Mouse (Mus musculus): ENCODE data around the gene Gm10840. TPM values are rescaled to one million over a fixed set of nuclear protein-coding genes. Genes with fewer than 3 reads are reported as not detected.
A peak's percentile ranks its signal among the peaks of the same experiment; 100 is the strongest.
"Not testable (repeated sequence)": the region's sequence is repeated elsewhere in the genome, so short reads cannot be mapped to it uniquely, and the experiment has no call there.

Gm10840 gene
- polyA plus RNA-seq, 1 experiment from 2014 or later: 0.78 TPM

DNA sequence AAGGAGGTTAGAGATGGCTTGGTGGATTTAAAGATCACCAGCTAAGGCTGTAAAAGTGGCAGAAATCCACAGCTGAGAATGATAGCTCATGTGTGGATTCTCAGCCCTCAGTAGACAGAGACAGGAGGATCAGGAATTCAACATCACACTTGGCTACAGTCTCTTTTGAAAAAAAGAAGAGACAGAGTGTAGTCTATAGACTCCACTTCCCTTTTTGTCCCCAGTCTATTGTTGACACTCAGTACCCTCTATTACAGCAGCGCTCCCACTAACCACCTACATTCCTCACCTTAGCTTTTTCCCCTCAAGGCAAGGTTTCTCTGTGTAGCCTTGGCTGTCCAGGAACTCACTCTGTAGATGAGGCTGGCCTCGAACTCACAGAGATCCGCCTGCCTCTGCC is 31.1 kb downstream of the Gm10840 start:
- Histone ChIP-seq H3K4me2 (replicated peaks) (no peak overlapping the region), H3K9ac (replicated peaks) (no peak overlapping the region), H3K4me3 (no peak overlapping the region), H3K36me3 (peaks cover 9% of the 10 kb centered on the region), H3K27me3 (no peaks in the 10 kb centered on the region), H3K27ac (replicated peaks) (no peak overlapping the region), H3K4me1 (peaks cover 10% of the 10 kb centered on the region), H3K9me3 (no peaks in the 10 kb centered on the region)
- 95% methylated on average over 3 of the region's 3 CpGs for WGBS
- no peak for ATAC-seq (ENCODE audit: low FRiP score, low read depth)

DNA sequence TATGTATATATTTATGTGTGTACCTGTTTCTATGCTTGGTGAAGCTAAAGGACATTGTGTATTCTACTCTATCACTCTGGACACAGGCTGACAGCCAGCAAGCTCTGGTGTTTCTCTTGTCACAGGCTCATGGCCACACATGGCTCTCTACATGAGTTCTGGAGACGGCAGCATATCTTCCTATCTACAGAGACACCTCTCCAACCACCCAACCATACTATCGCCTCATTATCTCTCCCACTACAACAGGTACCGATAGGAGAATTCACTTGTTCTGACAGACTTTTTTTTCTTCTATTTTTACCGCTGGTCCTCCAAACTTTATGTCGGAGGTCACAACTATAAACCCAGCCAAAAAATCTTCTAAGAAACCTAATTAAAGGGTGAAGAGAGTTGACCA is 31.6 kb downstream of the Gm10840 start:
- no peak overlapping the region for H3K27ac ChIP-seq (replicated peaks)
- no peak for ATAC-seq (ENCODE audit: low FRiP score, low read depth)
- no peak overlapping the region for H3K4me3 ChIP-seq
- peaks cover 14% of the 10 kb centered on the region for H3K36me3 ChIP-seq
- peaks cover 10% of the 10 kb centered on the region for H3K4me1 ChIP-seq
- 96% methylated on average over 5 of the region's 5 CpGs for WGBS
- peak overlapping the region; percentile 74 for H3K4me2 ChIP-seq (replicated peaks)
- peak overlapping the region; percentile 77; the same call in 1 of the 2 replicates for H3K9ac ChIP-seq (replicated peaks)
- no peaks in the 10 kb centered on the region for H3K27me3 ChIP-seq
- H3K9me3 ChIP-seq: no peaks in the 10 kb centered on the region

DNA sequence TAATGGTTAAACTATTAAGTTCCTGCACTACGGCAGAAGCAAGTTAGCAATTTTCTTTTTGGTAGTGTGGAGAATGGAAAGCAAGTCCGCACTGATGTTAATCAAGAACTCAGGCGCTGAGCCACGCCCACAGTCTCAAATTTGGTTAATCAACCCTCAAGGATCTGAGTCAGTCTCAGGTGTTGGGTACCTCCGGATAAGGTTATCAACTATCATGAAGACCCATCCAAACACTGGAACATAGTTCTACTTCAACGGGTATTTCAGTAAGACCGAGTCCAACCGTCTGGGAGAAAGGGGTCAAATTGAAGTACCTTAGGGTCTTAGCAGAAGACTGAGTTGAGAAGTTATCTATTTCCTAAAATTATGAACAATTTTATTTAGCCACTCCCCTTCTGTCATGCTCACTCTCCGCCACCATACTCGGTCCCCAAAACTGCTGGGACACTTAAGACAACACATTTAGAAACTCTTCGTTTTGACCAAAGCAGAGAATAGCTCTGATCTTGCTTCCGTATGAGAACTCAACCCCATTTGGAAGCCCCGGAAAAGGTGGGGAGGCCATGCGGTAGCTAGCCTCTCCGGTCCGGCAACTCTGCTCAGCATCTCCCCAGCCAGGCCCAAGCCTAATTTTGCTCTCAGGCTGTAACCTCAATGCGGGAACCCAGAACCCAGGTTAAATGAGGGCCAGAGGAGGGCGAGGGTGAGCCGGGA is 32.2 kb downstream of the Gm10840 start:
- no peak; the same call in 1 of the 2 replicates for ATAC-seq (ENCODE audit: low FRiP score, low read depth)
- peak overlapping the region; percentile 88 for H3K27ac ChIP-seq (replicated peaks)
- peak overlapping the region; percentile 74 for H3K4me2 ChIP-seq (replicated peaks)
- H3K9me3 ChIP-seq: no peaks in the 10 kb centered on the region
- 13% methylated on average over 19 of the region's 19 CpGs for WGBS
- peak overlapping the region; percentile 77 for H3K9ac ChIP-seq (replicated peaks)
- H3K27me3 ChIP-seq: no peaks in the 10 kb centered on the region
- peaks cover 10% of the 10 kb centered on the region for H3K4me1 ChIP-seq
- H3K36me3 ChIP-seq: peaks cover 20% of the 10 kb centered on the region
- peak overlapping the region; percentile 76 for H3K4me3 ChIP-seq

DNA sequence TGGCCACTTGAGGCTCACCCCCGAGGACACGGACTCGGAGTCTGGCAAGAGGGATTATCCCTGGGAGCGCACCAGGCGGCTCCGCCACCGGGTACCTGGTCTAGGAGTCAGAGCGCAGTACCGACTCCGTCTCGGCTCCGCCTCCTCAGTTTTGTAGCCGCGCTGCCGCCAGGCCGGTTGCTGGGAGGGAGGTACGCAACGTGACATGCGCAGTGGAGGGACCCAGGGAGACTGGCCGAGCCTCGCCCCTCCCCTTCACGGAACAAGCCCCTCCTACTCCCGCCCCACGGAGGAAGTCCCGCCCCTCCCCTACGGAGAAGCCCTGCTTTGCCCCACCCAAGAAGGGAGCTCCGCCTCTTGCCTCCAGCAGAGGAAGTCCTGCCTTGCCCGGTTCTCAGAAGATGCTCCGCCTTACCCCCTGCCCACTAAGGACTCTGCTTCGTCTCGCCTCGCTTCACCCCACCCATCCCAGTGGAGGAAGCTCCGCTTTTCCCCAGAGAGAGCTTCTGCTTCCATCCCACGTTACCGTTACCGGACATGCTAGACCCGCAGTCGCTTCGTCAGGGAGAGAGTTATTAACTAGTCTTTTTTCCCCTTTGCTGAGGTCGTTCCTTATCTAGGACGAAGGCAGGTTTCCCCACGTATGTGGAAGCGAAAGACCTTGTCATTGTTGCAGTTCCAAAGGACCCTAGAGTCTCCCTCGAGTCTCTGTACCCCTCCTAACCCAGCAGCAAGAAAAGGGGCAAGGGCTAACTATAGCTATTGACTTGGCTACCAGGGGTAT is 32.9 kb downstream of the Gm10840 start:
- Histone ChIP-seq H3K4me2 (replicated peaks) (peak overlapping the region; percentile 74), H3K4me1 (peaks cover 10% of the 10 kb centered on the region), H3K4me3 (peak overlapping the region; percentile 76), H3K36me3 (peaks cover 28% of the 10 kb centered on the region), H3K9ac (replicated peaks) (peak overlapping the region; percentile 77), H3K9me3 (no peaks in the 10 kb centered on the region), H3K27me3 (no peaks in the 10 kb centered on the region), H3K27ac (replicated peaks) (peak overlapping the region; percentile 88)
- WGBS: under 1% methylated on average over 44 of the region's 44 CpGs
- ATAC-seq (ENCODE audit: low FRiP score, low read depth): peak; percentile 96

DNA sequence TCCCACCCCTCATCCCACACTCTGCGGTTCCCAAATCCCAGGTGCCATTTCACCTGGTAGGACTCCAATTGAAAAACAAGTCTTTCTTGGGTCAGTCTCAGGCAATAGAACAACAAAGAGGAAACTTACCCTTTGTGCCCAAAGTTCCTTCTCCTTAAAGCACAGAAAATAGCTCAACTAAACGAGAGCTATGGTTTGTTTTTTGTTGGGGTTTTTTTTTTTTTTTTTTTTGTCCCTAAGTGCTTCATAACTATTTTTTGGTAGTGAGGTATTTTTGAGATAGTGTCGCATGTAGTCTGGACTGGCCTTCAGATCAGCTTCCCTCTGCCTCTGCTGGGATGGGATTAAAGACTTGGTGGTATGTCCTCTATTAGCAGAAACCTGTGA is 33.5 kb downstream of the Gm10840 start:
- 37% methylated on average over 3 of the region's 3 CpGs for WGBS

DNA sequence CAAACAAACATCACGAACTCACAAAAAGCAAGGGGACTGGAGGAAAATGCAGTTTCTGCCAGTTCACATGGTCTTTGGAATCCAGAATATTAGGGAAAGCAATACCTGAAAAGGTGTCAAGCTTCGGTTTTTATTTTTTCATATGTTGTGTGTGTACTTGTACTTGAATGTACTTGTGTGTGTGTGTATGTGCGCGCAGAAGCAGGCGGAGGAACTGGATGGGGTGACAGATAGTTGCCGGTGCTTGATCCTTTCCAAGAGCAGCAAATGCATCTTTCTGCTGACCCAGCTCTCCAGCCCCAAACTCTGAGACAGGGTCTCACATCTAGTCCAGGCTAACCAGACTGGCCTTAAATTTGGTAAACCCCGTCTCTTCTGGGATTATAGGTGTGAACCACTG is 34.2 kb downstream of the Gm10840 start:
- H3K9ac ChIP-seq (replicated peaks): no peak overlapping the region
- 93% methylated on average over 7 of the region's 7 CpGs for WGBS
- peaks cover 10% of the 10 kb centered on the region for H3K4me1 ChIP-seq
- no peak overlapping the region for H3K4me2 ChIP-seq (replicated peaks)
- H3K27me3 ChIP-seq: no peaks in the 10 kb centered on the region
- no peak overlapping the region for H3K27ac ChIP-seq (replicated peaks)
- peaks cover 29% of the 10 kb centered on the region for H3K36me3 ChIP-seq
- ATAC-seq (ENCODE audit: low FRiP score, low read depth): no peak
- H3K4me3 ChIP-seq: no peak overlapping the region
- H3K9me3 ChIP-seq: no peaks in the 10 kb centered on the region

More for the DNA sequence above, 33.5 kb downstream of the Gm10840 start:
- Histone ChIP-seq H3K27me3 (no peaks in the 10 kb centered on the region), H3K4me1 (peaks cover 10% of the 10 kb centered on the region), H3K9ac (replicated peaks) (peak overlapping the region; percentile 70), H3K4me2 (replicated peaks) (peak overlapping the region; percentile 74), H3K9me3 (no peaks in the 10 kb centered on the region), H3K27ac (replicated peaks) (peak overlapping the region; percentile 88), H3K36me3 (peaks cover 29% of the 10 kb centered on the region), H3K4me3 (peak overlapping the region; percentile 76)
- ATAC-seq (ENCODE audit: low FRiP score, low read depth): no peak

DNA sequence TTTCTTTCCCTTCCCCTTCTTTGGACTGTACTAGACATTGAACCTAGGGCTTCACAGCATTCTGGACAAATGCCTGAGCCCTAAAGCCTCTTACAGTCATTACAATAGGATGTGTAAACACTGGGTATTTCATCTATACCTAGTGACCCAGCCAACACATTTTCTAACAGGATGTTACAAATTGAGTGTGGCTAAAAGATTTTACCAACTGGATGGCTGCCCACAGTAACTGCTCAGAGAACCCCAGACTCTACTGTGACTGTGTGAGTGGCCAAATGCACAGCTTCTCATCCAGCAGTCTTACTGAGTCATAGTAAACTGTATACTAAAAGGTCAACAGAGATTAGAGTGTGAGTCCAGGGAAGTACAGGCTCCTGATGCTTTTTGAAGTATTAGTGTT is 34.7 kb downstream of the Gm10840 start:
- no peak for ATAC-seq (ENCODE audit: low FRiP score, low read depth)
- H3K4me3 ChIP-seq: no peak overlapping the region
- H3K36me3 ChIP-seq: peaks cover 29% of the 10 kb centered on the region
- H3K9me3 ChIP-seq: no peaks in the 10 kb centered on the region
- H3K27me3 ChIP-seq: no peaks in the 10 kb centered on the region
- no peak overlapping the region for H3K9ac ChIP-seq (replicated peaks)
- no peak overlapping the region for H3K27ac ChIP-seq (replicated peaks)
- H3K4me1 ChIP-seq: peaks cover 10% of the 10 kb centered on the region
- H3K4me2 ChIP-seq (replicated peaks): no peak overlapping the region

DNA sequence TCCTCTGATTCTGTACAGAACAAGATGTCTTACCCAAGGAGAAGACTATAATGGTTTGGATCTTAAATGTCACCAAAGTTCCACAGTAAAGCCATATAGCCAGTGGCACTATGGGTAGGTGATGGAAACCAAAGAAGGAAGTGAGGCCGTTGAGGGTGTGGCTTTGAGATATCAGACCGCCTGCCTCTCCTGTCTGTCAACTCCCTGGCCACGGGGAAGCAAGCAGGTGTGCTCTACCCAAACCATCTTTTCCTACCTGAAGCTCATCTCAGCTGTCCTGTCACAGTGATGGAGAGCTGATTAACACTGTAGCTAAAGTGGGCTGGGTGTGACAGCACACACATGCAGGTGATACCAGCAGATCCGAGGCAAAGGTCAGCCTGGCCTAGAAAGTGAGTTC is 37.6 kb downstream of the Gm10840 start:
- ATAC-seq (ENCODE audit: low FRiP score, low read depth): no peak
- H3K9ac ChIP-seq (replicated peaks): no peak overlapping the region
- WGBS: 96% methylated on average over 4 of the region's 4 CpGs
- no peak overlapping the region for H3K27ac ChIP-seq (replicated peaks)
- H3K9me3 ChIP-seq: no peaks in the 10 kb centered on the region
- peaks cover 3% of the 10 kb centered on the region; the same call in 1 of the 2 replicates for H3K4me1 ChIP-seq
- peaks cover 56% of the 10 kb centered on the region for H3K36me3 ChIP-seq
- no peaks in the 10 kb centered on the region for H3K27me3 ChIP-seq
- H3K4me3 ChIP-seq: no peak overlapping the region
- H3K4me2 ChIP-seq (replicated peaks): no peak overlapping the region

DNA sequence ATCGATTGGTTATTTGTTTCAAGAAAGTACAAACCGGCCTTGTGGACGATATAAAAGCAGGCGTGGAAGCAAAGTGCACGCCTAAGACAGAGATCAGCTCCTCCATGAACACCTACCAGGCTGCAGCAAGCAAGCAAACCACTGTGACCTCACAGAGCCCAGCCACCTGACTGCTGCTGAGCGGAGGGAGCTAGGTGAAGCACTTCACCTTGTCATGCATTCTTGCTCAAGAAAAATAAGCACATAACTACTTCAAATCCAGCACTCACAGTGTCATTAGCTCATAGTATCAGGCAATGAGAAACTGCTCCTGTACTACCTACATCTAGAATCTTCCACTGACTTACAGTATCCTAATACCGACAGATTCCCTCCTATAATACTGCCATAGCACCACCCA is 39.3 kb downstream of the Gm10840 start:
- not testable (repeated sequence) for H3K27me3 ChIP-seq; H3K27ac ChIP-seq (replicated peaks); ATAC-seq (ENCODE audit: low FRiP score, low read depth); H3K9ac ChIP-seq (replicated peaks); H3K4me3 ChIP-seq; H3K4me2 ChIP-seq (replicated peaks); H3K4me1 ChIP-seq; H3K9me3 ChIP-seq
- peaks cover 71% of the 10 kb centered on the region for H3K36me3 ChIP-seq
- WGBS: 92% methylated on average over 7 of the region's 7 CpGs

DNA sequence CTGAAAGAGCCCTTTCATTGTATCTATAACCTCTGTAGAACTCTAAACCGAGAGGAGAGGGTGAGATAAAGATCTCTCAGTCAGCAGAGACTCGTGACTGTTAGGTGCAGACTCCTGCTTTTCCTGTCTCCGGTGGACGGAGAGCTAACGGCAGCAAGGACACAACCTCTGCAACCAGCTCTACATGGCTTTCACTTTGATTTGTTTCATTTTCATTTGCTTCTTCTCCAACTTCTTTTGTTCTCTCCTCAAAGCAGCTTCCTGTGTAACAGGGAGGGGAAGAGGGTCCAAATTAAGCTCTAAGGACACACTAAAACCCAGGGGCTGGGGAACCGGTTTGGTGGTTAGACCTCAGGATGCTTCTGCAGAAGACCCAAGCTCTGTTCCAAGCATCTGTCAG is 40.1 kb downstream of the Gm10840 start:
- no peak for ATAC-seq (ENCODE audit: low FRiP score, low read depth)

DNA sequence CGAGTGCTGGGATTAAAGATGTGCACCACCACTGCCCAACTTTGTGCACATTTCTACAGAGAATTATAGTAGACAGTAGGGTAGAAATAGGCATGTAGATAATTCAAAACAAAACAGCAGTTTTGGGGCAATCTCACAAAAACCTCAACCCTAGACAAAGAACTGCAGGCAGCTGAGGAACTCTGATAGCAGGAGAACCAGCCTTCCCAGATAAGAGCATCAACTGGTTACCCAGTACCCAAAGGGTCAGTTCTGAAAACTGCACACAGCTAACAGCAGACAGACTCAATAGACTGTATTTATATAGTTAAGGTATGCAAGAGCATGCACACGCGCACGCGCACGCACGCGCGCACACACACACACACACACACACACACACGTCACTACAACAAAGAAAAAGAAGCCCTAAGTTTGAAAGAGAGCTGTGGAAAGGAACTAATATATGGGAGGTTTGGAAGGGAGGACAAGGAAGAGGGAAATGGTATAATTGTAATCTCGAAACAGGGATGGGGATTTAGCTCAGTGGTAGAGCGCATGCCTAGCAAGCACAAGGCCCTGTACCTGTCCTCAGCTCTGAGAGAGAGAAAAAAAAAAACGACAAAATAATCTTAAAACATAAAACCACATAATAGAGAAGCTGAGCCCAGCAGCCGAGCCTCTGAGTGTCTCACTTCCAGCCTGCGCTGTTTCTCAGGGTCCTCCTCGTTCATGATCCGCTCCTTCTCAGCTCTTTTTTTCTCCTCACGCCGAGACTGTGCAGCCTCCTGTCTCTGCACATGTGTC is 40.9 kb downstream of the Gm10840 start:
- Histone ChIP-seq H3K9me3 (no peaks in the 10 kb centered on the region), H3K9ac (replicated peaks) (no peak overlapping the region), H3K4me2 (replicated peaks) (no peak overlapping the region), H3K4me3 (no peak overlapping the region), H3K27ac (replicated peaks) (no peak overlapping the region), H3K27me3 (no peaks in the 10 kb centered on the region), H3K36me3 (peaks cover 76% of the 10 kb centered on the region), H3K4me1 (no peaks in the 10 kb centered on the region)
- ATAC-seq (ENCODE audit: low FRiP score, low read depth): no peak
- 93% methylated on average over 19 of the region's 19 CpGs for WGBS

More for the DNA sequence above, 40.1 kb downstream of the Gm10840 start:
- 87% methylated on average over 6 of the region's 6 CpGs for WGBS
- H3K4me1 ChIP-seq: no peaks in the 10 kb centered on the region
- no peak overlapping the region for H3K4me3 ChIP-seq
- H3K27ac ChIP-seq (replicated peaks): no peak overlapping the region
- H3K27me3 ChIP-seq: no peaks in the 10 kb centered on the region
- H3K9me3 ChIP-seq: no peaks in the 10 kb centered on the region
- peaks cover 78% of the 10 kb centered on the region for H3K36me3 ChIP-seq
- no peak overlapping the region for H3K4me2 ChIP-seq (replicated peaks)
- H3K9ac ChIP-seq (replicated peaks): no peak overlapping the region

DNA sequence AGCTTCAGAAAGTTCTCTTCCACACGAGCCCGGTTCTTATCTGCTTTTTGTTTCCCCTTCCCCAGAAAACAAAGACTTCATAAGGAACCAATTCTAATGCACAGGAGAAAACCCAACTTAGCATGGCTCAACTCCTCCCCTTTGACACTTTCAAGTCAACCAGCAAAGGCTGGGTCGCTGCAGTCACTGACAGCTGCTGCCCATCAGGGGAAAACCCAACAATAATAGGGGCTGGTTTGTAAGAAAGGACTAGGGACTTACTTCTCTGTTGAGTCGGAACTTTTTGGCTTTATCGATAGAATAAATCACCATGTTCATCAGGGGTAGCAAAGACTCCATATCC is 41.4 kb downstream of the Gm10840 start, which contains the start of gene Strada:
Gene Strada, minus strand, starts transcription at position 46 of the 343 bp plus-strand sequence.
- H3K9ac ChIP-seq (replicated peaks): no peak within 1 kb of the TSS
- H3K4me2 ChIP-seq (replicated peaks): no peak within 1 kb of the TSS
- H3K9me3 ChIP-seq: no peaks in the 10 kb centered on the region
- H3K4me1 ChIP-seq: no peaks in the 10 kb centered on the region
- H3K4me3 ChIP-seq: no peak within 1 kb of the TSS
- 85% methylated on average over 5 of the region's 5 CpGs for WGBS
- ATAC-seq (ENCODE audit: low FRiP score, low read depth): no peak
- no peaks in the 10 kb centered on the region for H3K27me3 ChIP-seq
- no peak within 1 kb of the TSS for H3K27ac ChIP-seq (replicated peaks)
- peaks cover 76% of the 10 kb centered on the region for H3K36me3 ChIP-seq

Measured in midbrain, embryonic 12.5 days (tissue).